Mouse (Mus musculus): ENCODE data around the gene Syngap1. TPM values are rescaled to one million over a fixed set of nuclear protein-coding genes. Genes with fewer than 3 reads are reported as not detected.

The Syngap1 gene
- total and polyA plus RNA-seq, 2 experiments from 2014 or later = 5.3 to 74.2 TPM

GRCm38 (mm10) chr17:26985503-26986179 lies 44.6 kb downstream of the Syngap1 start:
- Histone ChIP-seq H3K36me3 (ENCODE audit: insufficient read depth, low read length) (no peaks in the 10 kb centered on the region), H3K27ac (no peak overlapping the region), H3K9me3 (ENCODE audit: low read length) (no peaks in the 10 kb centered on the region), H3K4me3 (ENCODE audit: low read length) (no peak overlapping the region), H3K4me2 (ENCODE audit: low read depth, low read length) (no peak overlapping the region), H3K27me3 (ENCODE audit: insufficient read depth, low read length) (no peaks in the 10 kb centered on the region), H3K4me1 (ENCODE audit: insufficient read depth, low read length) (no peaks in the 10 kb centered on the region), H3K9ac (replicated peaks; ENCODE audit: low read length) (no peak overlapping the region)
- ATAC-seq (no peak), DNase-seq (ENCODE audit: low spot score) (no peak)
- TF ChIP-seq CTCF (IDR thresholded peaks at IDR 0.05; ENCODE audit: low read depth) = no peak
- WGBS = 75% methylated on average over 10 of the region's 10 CpGs

GRCm38 (mm10) chr17:26990521-26990920 lies 49.5 kb downstream of the Syngap1 start:
- TF ChIP-seq CTCF (IDR thresholded peaks at IDR 0.05; ENCODE audit: low read depth) = no peak
- Histone ChIP-seq H3K4me2 (ENCODE audit: low read depth, low read length) (no peak overlapping the region), H3K4me3 (ENCODE audit: low read length) (no peak overlapping the region), H3K4me1 (ENCODE audit: insufficient read depth, low read length) (no peaks in the 10 kb centered on the region), H3K27me3 (ENCODE audit: insufficient read depth, low read length) (no peaks in the 10 kb centered on the region), H3K9me3 (ENCODE audit: low read length) (no peaks in the 10 kb centered on the region), H3K9ac (replicated peaks; ENCODE audit: low read length) (no peak overlapping the region), H3K27ac (no peak overlapping the region), H3K36me3 (ENCODE audit: insufficient read depth, low read length) (no peaks in the 10 kb centered on the region)
- ATAC-seq (no peak), DNase-seq (ENCODE audit: low spot score) (no peak)

GRCm38 (mm10) chr17:26994410-26994809 lies 53.4 kb downstream of the Syngap1 start:
- WGBS = 57% methylated on average over 14 of the region's 14 CpGs
- H3K9ac ChIP-seq (replicated peaks; ENCODE audit: low read length) = no peak overlapping the region
- peak; percentile 58 for DNase-seq (ENCODE audit: low spot score)

DNA sequence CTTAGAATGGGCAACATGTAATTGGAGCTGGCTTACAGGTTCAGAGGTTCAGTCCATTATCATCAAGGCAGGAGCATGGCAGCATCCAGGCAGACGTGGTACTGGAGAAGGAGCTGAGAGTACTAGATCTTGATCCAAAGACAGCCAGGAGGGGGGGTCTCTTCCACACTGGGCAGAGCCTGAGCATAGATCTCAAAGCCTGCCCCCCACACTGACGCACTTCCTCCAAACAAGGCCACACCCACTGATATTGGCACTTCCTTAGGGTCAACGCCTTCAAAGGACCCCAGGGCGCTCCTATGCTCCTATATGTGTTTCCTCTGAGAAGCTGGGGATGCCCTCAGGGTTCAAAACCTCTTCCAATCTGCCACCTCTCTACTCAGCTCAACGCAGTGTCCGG lies 54.0 kb downstream of the Syngap1 start:
- TF ChIP-seq CTCF (IDR thresholded peaks at IDR 0.05; ENCODE audit: low read depth) = no peak
- Histone ChIP-seq H3K4me2 (ENCODE audit: low read depth, low read length) (no peak overlapping the region), H3K36me3 (ENCODE audit: insufficient read depth, low read length) (no peaks in the 10 kb centered on the region), H3K4me1 (ENCODE audit: insufficient read depth, low read length) (no peaks in the 10 kb centered on the region), H3K9ac (replicated peaks; ENCODE audit: low read length) (no peak overlapping the region), H3K4me3 (ENCODE audit: low read length) (no peak overlapping the region), H3K27ac (no peak overlapping the region), H3K27me3 (ENCODE audit: insufficient read depth, low read length) (no peaks in the 10 kb centered on the region), H3K9me3 (ENCODE audit: low read length) (no peaks in the 10 kb centered on the region)
- DNase-seq (ENCODE audit: low spot score) (no peak), ATAC-seq (no peak)
- WGBS = 81% methylated on average over 6 of the region's 6 CpGs

More at GRCm38 (mm10) chr17:26994410-26994809, 53.4 kb downstream of the Syngap1 start:
- no peaks in the 10 kb centered on the region for H3K4me1 ChIP-seq (ENCODE audit: insufficient read depth, low read length)
- no peak overlapping the region for H3K4me2 ChIP-seq (ENCODE audit: low read depth, low read length)
- H3K27ac ChIP-seq = no peak overlapping the region
- no peaks in the 10 kb centered on the region for H3K27me3 ChIP-seq (ENCODE audit: insufficient read depth, low read length)
- TF ChIP-seq CTCF (IDR thresholded peaks at IDR 0.05; ENCODE audit: low read depth) = no peak
- no peaks in the 10 kb centered on the region for H3K36me3 ChIP-seq (ENCODE audit: insufficient read depth, low read length)
- no peak for ATAC-seq
- H3K9me3 ChIP-seq (ENCODE audit: low read length) = no peaks in the 10 kb centered on the region
- no peak overlapping the region for H3K4me3 ChIP-seq (ENCODE audit: low read length)

- no peak for DNase-seq (ENCODE audit: low spot score)
- no peaks in the 10 kb centered on the region for H3K4me1 ChIP-seq (ENCODE audit: insufficient read depth, low read length)
- no peaks in the 10 kb centered on the region for H3K36me3 ChIP-seq (ENCODE audit: insufficient read depth, low read length)
- H3K9me3 ChIP-seq (ENCODE audit: low read length) = no peaks in the 10 kb centered on the region
- WGBS = 79% methylated on average over 8 of the region's 8 CpGs
- no peaks in the 10 kb centered on the region for H3K27me3 ChIP-seq (ENCODE audit: insufficient read depth, low read length)
- H3K4me2 ChIP-seq (ENCODE audit: low read depth, low read length) = no peak overlapping the region
- no peak overlapping the region for H3K4me3 ChIP-seq (ENCODE audit: low read length)
- no peak overlapping the region for H3K27ac ChIP-seq
- no peak for ATAC-seq
- H3K9ac ChIP-seq (replicated peaks; ENCODE audit: low read length) = no peak overlapping the region
- TF ChIP-seq CTCF (IDR thresholded peaks at IDR 0.05; ENCODE audit: low read depth) = no peak
These were observed 54.5 kb downstream of the Syngap1 start for GRCm38 (mm10) chr17:26995562-26995961.

DNA sequence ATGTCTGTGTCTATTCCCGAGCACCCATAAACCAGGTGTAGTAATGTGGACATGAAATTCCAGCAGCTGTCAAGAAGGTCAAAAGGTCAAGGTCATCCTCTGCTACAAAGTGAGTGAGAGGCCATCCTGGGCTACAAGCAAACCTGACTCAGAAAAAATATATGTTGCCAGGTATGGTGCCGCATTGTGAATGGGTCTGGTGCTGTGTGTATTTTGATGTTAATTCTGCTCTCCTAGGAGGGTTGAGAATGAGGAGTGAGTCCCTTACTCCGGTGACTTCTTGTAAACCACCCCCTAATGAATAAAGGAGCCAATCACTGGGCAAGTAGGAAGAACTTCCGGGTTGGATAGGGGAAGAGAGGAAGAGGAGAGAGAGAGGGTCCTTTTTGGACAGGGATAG lies 56.6 kb downstream of the Syngap1 start:
- no peak overlapping the region for H3K9ac ChIP-seq (replicated peaks; ENCODE audit: low read length)
- TF ChIP-seq CTCF (IDR thresholded peaks at IDR 0.05; ENCODE audit: low read depth) = no peak

GRCm38 (mm10) chr17:26998283-26998682 lies 57.2 kb downstream of the Syngap1 start:
- H3K36me3 ChIP-seq (ENCODE audit: insufficient read depth, low read length) = no peaks in the 10 kb centered on the region
- H3K27me3 ChIP-seq (ENCODE audit: insufficient read depth, low read length) = no peaks in the 10 kb centered on the region
- 91% methylated on average over 15 of the region's 15 CpGs for WGBS
- H3K4me1 ChIP-seq (ENCODE audit: insufficient read depth, low read length) = no peaks in the 10 kb centered on the region
- H3K9me3 ChIP-seq (ENCODE audit: low read length) = no peaks in the 10 kb centered on the region
- H3K4me2 ChIP-seq (ENCODE audit: low read depth, low read length) = no peak overlapping the region
- DNase-seq (ENCODE audit: low spot score) (no peak), ATAC-seq (no peak)
- no peak for TF ChIP-seq CTCF (IDR thresholded peaks at IDR 0.05; ENCODE audit: low read depth)
- no peak overlapping the region for H3K4me3 ChIP-seq (ENCODE audit: low read length)
- H3K27ac ChIP-seq = no peak overlapping the region
- H3K9ac ChIP-seq (replicated peaks; ENCODE audit: low read length) = no peak overlapping the region

More for the DNA sequence above, 56.6 kb downstream of the Syngap1 start:
- Histone ChIP-seq H3K4me1 (ENCODE audit: insufficient read depth, low read length) (no peaks in the 10 kb centered on the region), H3K4me3 (ENCODE audit: low read length) (no peak overlapping the region), H3K4me2 (ENCODE audit: low read depth, low read length) (no peak overlapping the region), H3K27ac (no peak overlapping the region), H3K36me3 (ENCODE audit: insufficient read depth, low read length) (no peaks in the 10 kb centered on the region), H3K9me3 (ENCODE audit: low read length) (no peaks in the 10 kb centered on the region), H3K27me3 (ENCODE audit: insufficient read depth, low read length) (no peaks in the 10 kb centered on the region)
- DNase-seq (ENCODE audit: low spot score) (no peak), ATAC-seq (no peak)
- 76% methylated on average over 4 of the region's 4 CpGs for WGBS

Measured in hindbrain, postnatal 0 days (tissue).